Mouse (Mus musculus) spleen, adult 10 weeks (tissue): Measurements from ENCODE around the gene Zfp287. TPM values are rescaled to one million over a fixed set of nuclear protein-coding genes. Genes with fewer than 3 reads are reported as not detected.

Source experiments
- polyA plus RNA-seq: library from polyadenylated mRNA; stranded (reverse); fragments of 350-450 nt; fragmentation: Illumina TruSeq; extraction: RNeasy Lipid Tissue Mini Kit (QIAGEN cat#74804); gene quantifications from one replicate; pipeline ENCODE4 v1.2.3, GENCODE M21; 2015; ENCODE audit warnings: low replicate concordance; ENCODE audit not compliant: insufficient read depth

The Zfp287 gene
- 12.7 TPM for polyA plus RNA-seq

GRCm38 (mm10) chr11:62731311-62732021 is at the start of gene Zfp287:
Gene Zfp287, minus strand, starts transcription at chr11:62731905.

GRCm38 (mm10) chr11:62752780-62753179 is 21.1 kb upstream of the Zfp287 start, which contains the start of gene Gm10428:
Gene Gm10428, plus strand, starts transcription at chr11:62753100.

Other genes starting within 250 kb of the Zfp287 start
- gene Cenpv, start 192.6 kb downstream of the Zfp287 start, polyA plus RNA-seq = 12.0 TPM
- 647 TPM for gene Ubb, start 180.7 kb downstream of the Zfp287 start, polyA plus RNA-seq
- 27.0 TPM for gene Trpv2, start 157.4 kb downstream of the Zfp287 start, polyA plus RNA-seq
- 7.7 TPM for gene Lrrc75a, start 83.4 kb downstream of the Zfp287 start, polyA plus RNA-seq
- 23.9 TPM for gene Mmgt2, start 83.2 kb downstream of the Zfp287 start, polyA plus RNA-seq
- gene Gm10428, start 21.2 kb upstream of the Zfp287 start, polyA plus RNA-seq = not detected
- 2.6 TPM for gene Zfp286, start 57.6 kb upstream of the Zfp287 start, polyA plus RNA-seq
- 1.1 TPM for gene Trim16, start 88.3 kb upstream of the Zfp287 start, polyA plus RNA-seq
- gene Fbxw10, start 115.2 kb upstream of the Zfp287 start, polyA plus RNA-seq = 5.3 TPM
- 38.5 TPM for gene Tvp23b, start 147.6 kb upstream of the Zfp287 start, polyA plus RNA-seq
- gene Cdrt4, start 219.3 kb upstream of the Zfp287 start, polyA plus RNA-seq = 0.39 TPM